Mouse (Mus musculus) forebrain, embryonic 11.5 days (tissue): ENCODE data around the gene Paqr7. TPM values are rescaled to one million over a fixed set of nuclear protein-coding genes. Genes with fewer than 3 reads are reported as not detected.

Source experiments
- ATAC-seq: fragments of 200-750 bp; cut with Nextera tagmentation; replicated peaks from 2 replicates; pipeline ENCODE4 v1.8.0; 2017; ENCODE audit warnings: moderate TSS enrichment; ENCODE audit not compliant: low FRiP score
- DNase-seq: peaks from one replicate; pipeline ENCODE4 v3.0.0-alpha.2; 2017; ENCODE audit warnings: low spot score
- H3K27ac ChIP-seq: fragments of 300-500 bp; sonication (generic); 2 replicates; pipeline ENCODE4 v1.5.1; 2014; ENCODE audit warnings: low read depth, low read length
- H3K27me3 ChIP-seq: fragments of 300-500 bp; sonication (generic); 2 replicates; pipeline ENCODE4 v1.6.1; 2014; ENCODE audit warnings: mild to moderate bottlenecking, low read length, mixed read lengths; ENCODE audit not compliant: control insufficient read depth, insufficient read depth
- H3K36me3 ChIP-seq: fragments of 300-500 bp; sonication (generic); 2 replicates; pipeline ENCODE4 v1.6.1; 2014; ENCODE audit warnings: mild to moderate bottlenecking, low read length, moderate library complexity, mixed read lengths; ENCODE audit not compliant: control insufficient read depth, insufficient read depth
- H3K4me1 ChIP-seq: fragments of 300-500 bp; sonication (generic); replicated peaks from 2 replicates; pipeline ENCODE4 v1.6.1; 2014; ENCODE audit warnings: low read length, mixed read lengths; ENCODE audit not compliant: control insufficient read depth, insufficient read depth
- H3K4me2 ChIP-seq: fragments of 300-500 bp; sonication (generic); 2 replicates; pipeline ENCODE4 v1.6.1; 2014; ENCODE audit warnings: low read depth, mild to moderate bottlenecking, low read length, moderate library complexity, mixed read lengths; ENCODE audit not compliant: severe bottlenecking
- H3K4me3 ChIP-seq: fragments of 300-500 bp; sonication (generic); 2 replicates; pipeline ENCODE4 v1.5.1; 2014; ENCODE audit warnings: low read depth, low read length
- H3K9ac ChIP-seq: fragments of 300-500 bp; sonication (generic); 2 replicates; pipeline ENCODE4 v1.6.1; 2014; ENCODE audit warnings: low read length
- H3K9me3 ChIP-seq: fragments of 300-500 bp; sonication (generic); 2 replicates; pipeline ENCODE4 v1.6.1; 2016; ENCODE audit warnings: low read length, mixed read lengths; ENCODE audit not compliant: control insufficient read depth
- WGBS: fragments of 180-500 bp; shearing (Covaris S2); extraction: QIAGEN DNeasy Blood & Tissue Kit; methylation state at CpG from one replicate; pipeline ENCODE4 v1.1.7; 2014; 5-methylcytosine and 5-hydroxymethylcytosine counted together
- polyA plus RNA-seq: library from polyadenylated mRNA; unstranded; fragments of >200 nt; fragmentation: Nextera tagmentation; extraction: Ambion mirVana; gene quantifications from 2 replicates; pipeline ENCODE4 v1.2.1, GENCODE M21; 2014

Paqr7 gene
- polyA plus RNA-seq, 1 experiment from 2014 or later = 1.3 TPM

DNA sequence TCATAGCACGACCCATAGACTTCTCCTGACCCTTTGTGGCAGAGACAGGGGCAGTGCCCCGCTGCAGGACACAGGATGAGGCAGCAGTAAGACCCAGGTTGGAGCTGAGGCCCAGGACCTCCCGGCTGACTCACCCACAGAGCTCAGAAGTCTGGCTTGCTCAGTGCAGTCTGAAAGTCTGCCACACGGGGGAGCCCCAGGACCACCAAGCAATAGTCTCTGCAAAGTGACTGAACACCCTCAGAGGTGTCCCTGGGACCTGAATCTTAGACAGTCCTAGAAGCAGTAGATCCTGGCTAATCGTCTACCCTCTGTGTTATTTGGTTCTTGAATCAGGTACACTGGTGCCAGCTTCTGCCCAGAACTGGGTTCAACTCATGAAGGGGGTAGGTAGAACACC lies 46.8 kb downstream of the Paqr7 start:
- ATAC-seq (peak; percentile 53), DNase-seq (peak; percentile 97)
- no peaks in the 10 kb centered on the region for H3K27me3 ChIP-seq
- H3K36me3 ChIP-seq = peaks cover 3% of the 10 kb centered on the region
- H3K9ac ChIP-seq = no peak overlapping the region
- H3K4me1 ChIP-seq = peaks cover 2% of the 10 kb centered on the region; the same call in 1 of the 2 replicates
- no peak overlapping the region for H3K4me3 ChIP-seq
- no peak overlapping the region for H3K4me2 ChIP-seq
- WGBS = 12% methylated on average over 5 of the region's 5 CpGs
- no peaks in the 10 kb centered on the region for H3K9me3 ChIP-seq
- no peak overlapping the region for H3K27ac ChIP-seq

DNA sequence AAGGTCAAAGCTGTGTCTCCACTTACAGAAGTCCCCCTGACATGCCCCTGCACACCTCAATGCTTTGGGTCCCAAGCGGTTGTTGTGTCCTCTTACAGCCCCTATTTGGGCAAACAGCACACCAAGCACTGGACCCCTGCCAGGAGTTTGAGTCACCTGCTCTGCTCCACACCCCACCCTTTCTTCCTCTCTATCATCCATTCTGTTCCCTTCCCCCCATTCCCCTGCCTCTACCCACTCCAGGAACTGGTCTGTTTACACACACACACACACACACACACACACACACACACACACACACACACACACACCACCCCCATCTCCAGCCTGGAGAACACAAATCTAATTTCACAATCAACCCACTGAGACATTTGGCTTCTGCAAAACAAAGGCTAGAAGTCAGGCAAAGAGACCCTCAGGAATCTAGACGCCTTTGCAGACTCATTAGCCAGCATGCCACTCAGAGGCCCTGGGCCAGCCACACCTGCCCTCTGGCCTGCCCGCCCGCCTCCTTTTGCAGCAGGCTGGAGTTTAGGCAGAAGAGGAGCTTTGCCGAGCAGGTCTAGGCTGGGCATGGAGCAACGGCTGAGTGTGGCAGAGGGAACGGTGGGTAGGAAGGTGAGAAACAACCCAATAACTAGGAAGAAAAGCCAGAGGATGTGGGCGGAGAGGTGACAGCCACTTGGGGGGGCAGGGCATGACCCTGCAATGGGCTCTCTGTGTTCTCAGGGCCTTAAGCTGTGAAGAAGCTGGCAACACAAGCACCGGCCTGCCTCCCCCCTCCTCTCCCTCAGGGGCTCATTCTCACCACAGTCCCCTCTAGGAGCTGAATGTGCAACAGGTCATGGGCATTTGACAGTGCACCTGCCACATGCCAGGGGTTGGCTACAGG lies 50.6 kb downstream of the Paqr7 start:
- Histone ChIP-seq H3K4me2 (no peak overlapping the region), H3K4me3 (no peak overlapping the region), H3K9me3 (peaks cover 6% of the 10 kb centered on the region; the same call in 1 of the 2 replicates), H3K36me3 (peaks cover 13% of the 10 kb centered on the region), H3K27ac (no peak overlapping the region), H3K4me1 (peaks cover 8% of the 10 kb centered on the region; the same call in 1 of the 2 replicates), H3K9ac (no peak overlapping the region), H3K27me3 (no peaks in the 10 kb centered on the region)
- DNase-seq (no peak), ATAC-seq (no peak)
- 74% methylated on average over 9 of the region's 9 CpGs for WGBS

DNA sequence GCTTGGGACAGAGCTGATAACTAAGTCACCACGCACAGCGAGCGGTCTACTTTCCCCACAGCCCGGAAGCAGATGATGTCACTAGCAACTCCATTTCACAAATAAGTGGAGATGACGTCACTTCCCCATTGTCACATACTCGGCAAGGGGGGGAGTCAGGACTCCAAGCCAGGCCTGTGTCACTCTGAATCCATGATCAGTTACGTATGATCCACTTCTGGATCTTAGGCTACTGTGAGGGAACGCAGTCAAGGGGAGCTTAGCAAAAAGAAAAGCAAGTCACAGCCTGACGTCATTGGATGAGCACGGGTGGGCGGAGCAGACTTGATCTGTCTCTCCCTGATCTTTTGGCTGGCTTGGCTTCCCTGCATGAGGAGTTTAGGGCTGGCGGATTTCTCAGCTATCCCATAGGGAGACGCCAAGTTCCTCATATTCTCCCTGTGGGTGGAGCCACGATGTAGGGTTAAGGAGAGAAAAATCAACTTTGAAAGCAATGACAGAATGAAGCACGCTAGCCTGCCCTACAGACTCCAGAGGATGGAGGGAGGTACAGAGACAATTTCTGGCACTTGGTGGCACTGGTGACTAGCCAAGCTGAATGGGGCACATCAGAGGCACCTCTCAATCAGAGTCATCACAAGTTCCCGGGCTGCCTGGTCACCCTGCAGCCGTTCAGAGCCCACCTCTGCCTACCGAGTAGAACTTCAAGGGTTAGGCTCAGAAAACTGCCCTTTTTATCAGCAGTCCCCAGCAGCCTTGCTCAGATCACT lies 51.9 kb downstream of the Paqr7 start:
- ATAC-seq = no peak
- Histone ChIP-seq H3K4me2 (no peak overlapping the region), H3K36me3 (peaks cover 9% of the 10 kb centered on the region), H3K27ac (no peak overlapping the region), H3K9me3 (peaks cover 6% of the 10 kb centered on the region; the same call in 1 of the 2 replicates), H3K4me1 (peaks cover 8% of the 10 kb centered on the region), H3K4me3 (no peak overlapping the region), H3K9ac (no peak overlapping the region), H3K27me3 (no peaks in the 10 kb centered on the region)
- no peak for DNase-seq
- 77% methylated on average over 18 of the region's 18 CpGs for WGBS

DNA sequence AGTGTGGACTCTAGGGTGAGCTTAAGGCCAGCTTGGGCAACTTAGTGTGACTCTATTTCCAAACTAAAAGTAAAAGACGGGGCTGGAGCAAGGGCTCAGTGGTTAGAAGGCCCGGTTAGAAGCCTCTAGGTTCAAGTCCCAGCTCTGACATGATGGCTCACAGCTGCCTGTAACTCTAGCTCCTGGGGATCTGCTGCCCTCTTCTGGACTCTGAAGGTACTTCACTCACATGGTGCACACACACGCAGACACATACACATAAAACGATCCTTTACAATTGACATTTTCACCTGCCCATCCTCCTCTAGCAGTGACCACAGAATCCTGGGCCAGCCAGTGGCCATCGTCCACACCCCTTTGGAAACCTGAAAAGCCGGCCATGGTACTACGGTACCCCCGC lies 53.4 kb downstream of the Paqr7 start:
- 99% methylated on average over 8 of the region's 8 CpGs for WGBS
- Histone ChIP-seq H3K9me3 (peaks cover 6% of the 10 kb centered on the region; the same call in 1 of the 2 replicates), H3K27ac (no peak overlapping the region), H3K4me2 (no peak overlapping the region), H3K4me3 (no peak overlapping the region), H3K27me3 (no peaks in the 10 kb centered on the region), H3K9ac (no peak overlapping the region), H3K4me1 (peaks cover 8% of the 10 kb centered on the region), H3K36me3 (peaks cover 9% of the 10 kb centered on the region)
- DNase-seq (no peak), ATAC-seq (no peak)

DNA sequence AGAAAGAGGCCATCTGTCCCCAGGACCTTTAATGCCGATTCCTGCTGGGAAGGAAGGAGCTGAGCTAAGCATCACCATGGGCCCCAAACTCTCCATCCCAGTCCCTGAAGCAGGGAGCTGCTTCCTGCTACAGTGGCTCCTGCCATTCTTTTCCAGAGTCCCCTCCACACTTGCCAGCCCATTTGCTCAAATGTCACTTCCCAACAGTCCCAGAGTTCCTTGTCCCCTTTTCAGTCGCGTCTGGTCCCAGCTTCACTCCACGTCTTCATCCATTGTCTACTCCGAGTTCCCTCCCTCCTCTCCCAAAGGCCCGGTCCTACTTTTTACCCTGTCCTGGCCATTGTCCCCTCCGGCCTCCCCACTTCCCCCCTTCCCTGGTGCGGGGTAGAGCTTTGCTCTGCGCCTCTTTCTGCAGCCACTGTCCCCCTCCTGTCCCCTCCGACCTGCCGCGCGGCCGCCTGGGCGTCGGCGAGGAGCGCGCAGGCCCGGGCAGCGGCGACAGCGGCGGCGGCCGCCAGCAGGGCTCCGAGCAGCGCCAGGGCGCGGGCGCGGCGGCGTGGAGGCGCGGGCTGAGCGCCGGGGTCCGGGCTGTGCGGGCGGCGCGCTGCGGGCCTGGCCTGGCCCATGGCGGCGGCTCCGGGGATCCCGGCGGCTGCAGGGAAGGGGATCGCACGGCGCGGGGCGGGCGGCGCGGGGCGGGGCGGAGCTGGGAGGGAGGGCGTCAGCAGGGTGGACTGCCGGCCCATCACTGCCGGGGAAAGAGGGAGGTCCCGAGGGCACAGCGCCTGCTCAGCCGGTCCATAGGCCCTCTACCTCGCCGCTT lies 55.2 kb downstream of the Paqr7 start, which contains the start of gene Selenon:
Gene Selenon (minus strand): TSS at position 673 of the 823 bp plus-strand sequence.
- peak within 1 kb of the TSS; percentile 63 for H3K4me2 ChIP-seq
- H3K4me3 ChIP-seq = peak within 1 kb of the TSS; percentile 80
- H3K27me3 ChIP-seq = no peaks in the 10 kb centered on the region
- H3K9ac ChIP-seq = peak within 1 kb of the TSS; percentile 97
- peaks cover 8% of the 10 kb centered on the region for H3K4me1 ChIP-seq
- H3K9me3 ChIP-seq = peaks cover 6% of the 10 kb centered on the region; the same call in 1 of the 2 replicates
- peak; percentile 89 for DNase-seq
- peak within 1 kb of the TSS; percentile 77 for H3K27ac ChIP-seq
- under 1% methylated on average over 56 of the region's 67 CpGs for WGBS
- ATAC-seq = peak; percentile 89
- peaks cover 9% of the 10 kb centered on the region for H3K36me3 ChIP-seq

DNA sequence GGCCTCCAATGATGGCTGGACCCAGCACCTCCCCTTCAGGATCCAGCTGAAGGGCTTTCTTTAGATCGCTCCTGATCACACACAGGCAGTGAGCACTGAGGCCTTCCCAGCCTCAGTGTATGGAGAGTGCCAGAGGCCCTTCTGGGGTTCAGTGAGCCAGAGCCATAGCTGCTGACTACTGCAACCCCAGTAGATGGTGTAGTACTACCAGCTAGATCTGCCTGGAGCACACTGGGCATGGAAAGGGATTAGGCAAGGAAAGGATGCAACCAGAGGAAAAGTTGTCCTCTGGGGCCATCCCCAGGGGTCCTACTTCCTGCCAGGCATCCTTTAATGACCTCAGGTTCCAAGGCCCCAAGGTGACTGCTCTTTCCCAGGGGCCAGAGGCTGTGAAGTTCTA lies 57.1 kb downstream of the Paqr7 start:
- ATAC-seq = no peak
- Histone ChIP-seq H3K9ac (no peak overlapping the region), H3K27me3 (no peaks in the 10 kb centered on the region), H3K4me2 (no peak overlapping the region), H3K4me3 (no peak overlapping the region), H3K9me3 (peaks cover 6% of the 10 kb centered on the region; the same call in 1 of the 2 replicates), H3K4me1 (peaks cover 10% of the 10 kb centered on the region), H3K27ac (no peak overlapping the region), H3K36me3 (peaks cover 9% of the 10 kb centered on the region)
- WGBS = 80% methylated on average over 1 of the region's 1 CpGs
- no peak for DNase-seq

DNA sequence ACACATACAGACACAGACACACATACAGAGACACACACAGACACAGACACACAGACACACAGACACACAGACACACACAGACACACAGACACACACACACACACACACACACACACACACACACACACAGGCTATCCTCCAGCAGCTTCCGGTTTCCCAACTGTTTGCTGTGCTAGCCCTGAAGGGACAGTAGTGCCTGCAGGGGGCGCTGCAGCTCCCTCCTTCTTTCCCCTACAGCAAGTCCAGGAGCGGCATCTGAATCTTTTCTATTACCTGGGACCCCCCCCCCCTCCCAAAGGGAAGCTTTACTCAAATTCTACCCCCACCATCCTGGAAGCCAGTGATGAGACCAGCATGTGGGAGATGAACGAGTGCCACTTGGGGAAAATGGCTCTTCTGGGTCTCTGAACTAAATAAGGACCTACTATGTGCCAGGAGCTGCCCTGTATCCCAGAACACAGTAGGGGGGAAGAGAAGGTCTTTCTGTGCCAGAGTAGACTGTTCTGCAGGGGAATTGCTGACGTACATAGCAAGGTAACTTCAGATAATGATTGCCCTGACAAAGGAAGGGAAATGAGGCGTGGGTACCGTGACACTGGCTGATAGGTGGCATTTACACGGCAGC lies 59.6 kb downstream of the Paqr7 start:
- Histone ChIP-seq H3K9ac (no peak overlapping the region), H3K4me2 (no peak overlapping the region), H3K27me3 (no peaks in the 10 kb centered on the region), H3K4me1 (peaks cover 8% of the 10 kb centered on the region), H3K9me3 (no peaks in the 10 kb centered on the region), H3K36me3 (no peaks in the 10 kb centered on the region), H3K4me3 (no peak overlapping the region), H3K27ac (no peak overlapping the region)
- WGBS = 69% methylated on average over 8 of the region's 8 CpGs
- DNase-seq = peak; percentile 74
- no peak for ATAC-seq
